Mouse (Mus musculus): ENCODE measurements at regions not wholly inside any gene's neighbourhood (a gene's known extent, or its start where the extent isn't known, plus 50 kb on each side); places are given as distances from the start of the nearest gene placed in this dataset. TPM values are rescaled to one million over a fixed set of nuclear protein-coding genes. Genes with fewer than 3 reads are reported as not detected.

DNA sequence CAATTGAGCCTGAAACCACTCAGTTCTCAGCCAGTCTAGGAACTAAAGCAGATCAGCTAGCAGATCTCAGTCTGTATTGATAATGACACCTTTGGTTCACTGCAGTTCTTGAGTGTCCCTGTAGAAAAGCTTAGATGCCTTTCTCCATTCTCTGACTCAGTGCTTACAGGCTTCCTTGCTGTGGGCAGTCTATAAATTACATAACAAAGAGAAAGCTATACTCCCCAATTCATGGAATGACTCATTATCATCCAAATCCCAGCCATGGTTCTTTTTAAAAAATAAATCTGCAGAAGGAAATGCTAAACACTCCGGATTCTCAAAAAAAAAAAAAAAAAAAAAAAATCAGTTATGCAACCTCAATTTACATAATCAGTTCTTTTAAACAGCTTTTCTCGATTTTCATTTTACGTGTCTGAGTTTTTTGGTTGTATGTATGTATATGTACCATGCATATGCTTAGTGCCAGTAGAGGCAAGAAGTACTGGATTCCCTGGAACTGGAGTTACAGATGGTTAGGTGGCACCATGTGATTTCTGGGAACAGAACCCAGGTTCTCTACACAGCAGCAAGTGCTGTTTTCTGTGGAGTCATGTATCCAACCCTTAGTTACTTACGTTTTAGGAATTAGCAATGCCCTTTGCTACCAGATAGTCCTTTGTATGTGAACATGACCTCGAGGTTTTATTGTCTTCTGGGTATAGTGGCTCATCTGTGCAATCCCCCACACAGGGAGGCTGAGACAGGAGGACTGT lies 71.5 kb upstream of the Slc39a10 start:
- Histone ChIP-seq H3K9ac (ENCODE audit: low read length) (no peak overlapping the region), H3K36me3 (ENCODE audit: control insufficient read depth, insufficient read depth, low read length) (no peaks in the 10 kb centered on the region), H3K27me3 (ENCODE audit: control insufficient read depth, insufficient read depth, low read length) (no peaks in the 10 kb centered on the region), H3K27ac (ENCODE audit: low read depth, low read length) (no peak overlapping the region), H3K4me3 (ENCODE audit: low read depth, low read length) (no peak overlapping the region), H3K9me3 (ENCODE audit: control insufficient read depth, low read length) (no peaks in the 10 kb centered on the region), H3K4me2 (ENCODE audit: low read depth, low read length, severe bottlenecking) (no peak overlapping the region), H3K4me1 (replicated peaks; ENCODE audit: control insufficient read depth, insufficient read depth, low read length) (no peaks in the 10 kb centered on the region)
- no peak for ATAC-seq (replicated peaks; ENCODE audit: low FRiP score)
- DNase-seq (ENCODE audit: low spot score), result no peak
- 80% methylated on average over 5 of the region's 5 CpGs for WGBS

Small RNAs in the stretch of these regions (microRNA-seq; reads per million reads assigned to microRNA genes)
- gene Mir6350 (ENCODE audit: insufficient number of aligned reads), result not detected

Data from forebrain, embryonic 11.5 days (tissue).